Mouse (Mus musculus): ENCODE results near the gene Snrnp70.

GRCm38 (mm10) chr7:45355318-45356020 is 40.1 kb downstream of the Snrnp70 start:
- TF ChIP-seq POLR2A (IDR thresholded peaks at IDR 0.05; ENCODE audit: low read depth, low read length) (no peak), CTCF (IDR thresholded peaks at IDR 0.05; ENCODE audit: borderline replicate concordance, insufficient read depth, low read length) (no peak)

Data from embryonic fibroblast, embryonic 13.5 days (primary cell).